Mouse (Mus musculus) embryonic fibroblast, embryonic 13.5 days (primary cell): ENCODE data around the gene Trip10. TPM values are rescaled to one million over a fixed set of nuclear protein-coding genes. Genes with fewer than 3 reads are reported as not detected.

Source experiments
- H3K27ac ChIP-seq: 2 replicates; pipeline ENCODE4 v1.5.1; 2012; ENCODE audit warnings: low read length, control low read depth, inconsistent platforms; ENCODE audit not compliant: insufficient read depth
- H3K4me1 ChIP-seq: 2 replicates; pipeline ENCODE4 v1.6.1; 2011; ENCODE audit warnings: low read length; ENCODE audit not compliant: control insufficient read depth, insufficient read depth
- H3K4me3 ChIP-seq: 2 replicates; pipeline ENCODE4 v1.5.1; 2011; ENCODE audit warnings: mild to moderate bottlenecking, control low read depth, low read length; ENCODE audit not compliant: insufficient read depth
- CTCF ChIP-seq: IDR thresholded peaks from 2 replicates; pipeline ENCODE4 v1.5.1; 2011; ENCODE audit warnings: mild to moderate bottlenecking, control low read depth, low read length, moderate library complexity, borderline replicate concordance; ENCODE audit not compliant: insufficient read depth
- POLR2A ChIP-seq: IDR thresholded peaks from 2 replicates; pipeline ENCODE4 v1.6.1; 2011; ENCODE audit warnings: low read depth, mild to moderate bottlenecking, control low read depth, low read length, moderate library complexity
- polyA plus RNA-seq: library from polyadenylated mRNA; stranded (reverse); fragments of >200 nt; gene quantifications from 2 replicates; pipeline ENCODE4 v1.2.4, GENCODE M21; 2011; ENCODE audit warnings: low read depth; ENCODE audit not compliant: missing spikeins, insufficient read length

The Trip10 gene
- polyA plus RNA-seq, 1 experiment: 61.3 TPM

GRCm38 (mm10) chr17:57233038-57233437 lies 16.2 kb upstream of the Trip10 start:
- no peaks in the 10 kb centered on the region for H3K4me1 ChIP-seq

GRCm38 (mm10) chr17:57234254-57234928 lies 14.9 kb upstream of the Trip10 start:
- H3K4me3 ChIP-seq: no peak overlapping the region
- no peaks in the 10 kb centered on the region for H3K4me1 ChIP-seq
- TF ChIP-seq POLR2A (no peak), CTCF (no peak)
- no peak overlapping the region for H3K27ac ChIP-seq

More at GRCm38 (mm10) chr17:57233038-57233437, 16.2 kb upstream of the Trip10 start:
- TF ChIP-seq POLR2A (no peak), CTCF (no peak)
- no peak overlapping the region for H3K27ac ChIP-seq
- no peak overlapping the region for H3K4me3 ChIP-seq

- Histone ChIP-seq H3K4me1 (no peaks in the 10 kb centered on the region), H3K4me3 (no peak overlapping the region), H3K27ac (no peak overlapping the region)
- TF ChIP-seq POLR2A: no peak
- TF ChIP-seq CTCF: no peak
These were observed 13.5 kb upstream of the Trip10 start for GRCm38 (mm10) chr17:57235803-57236202.

- Histone ChIP-seq H3K27ac (no peak overlapping the region), H3K4me1 (no peaks in the 10 kb centered on the region), H3K4me3 (no peak overlapping the region)
- no peak for TF ChIP-seq POLR2A
- TF ChIP-seq CTCF: no peak
These were observed 12.1 kb upstream of the Trip10 start for GRCm38 (mm10) chr17:57237181-57237580.

- H3K4me1 ChIP-seq: 0 out of 2 replicates have a peak, but pooled peaks cover 2% of the 10 kb centered on the region
These were observed 5.4 kb upstream of the Trip10 start for GRCm38 (mm10) chr17:57243650-57244370.

GRCm38 (mm10) chr17:57245311-57245929 lies 3.8 kb upstream of the Trip10 start:
- no peak overlapping the region for H3K27ac ChIP-seq
- H3K4me1 ChIP-seq: 0 out of 2 replicates have a peak, but pooled peaks cover 4% of the 10 kb centered on the region
- TF ChIP-seq POLR2A (no peak), CTCF (no peak)
- H3K4me3 ChIP-seq: no peak overlapping the region

More at GRCm38 (mm10) chr17:57243650-57244370, 5.4 kb upstream of the Trip10 start:
- Histone ChIP-seq H3K4me3 (no peak overlapping the region), H3K27ac (no peak overlapping the region)
- TF ChIP-seq CTCF: no peak
- no peak for TF ChIP-seq POLR2A

- 0 out of 2 replicates have a peak, but pooled peaks cover 4% of the 10 kb centered on the region for H3K4me1 ChIP-seq
- peak; percentile 21; the same call in 1 of the 2 replicates for TF ChIP-seq CTCF
- no peak for TF ChIP-seq POLR2A
- H3K27ac ChIP-seq: peak overlapping the region; percentile 78
- peak overlapping the region; percentile 76 for H3K4me3 ChIP-seq
These were observed 2.4 kb upstream of the Trip10 start for GRCm38 (mm10) chr17:57246663-57247392.

GRCm38 (mm10) chr17:57247393-57248200 lies 1.7 kb upstream of the Trip10 start:
- Histone ChIP-seq H3K27ac (peak overlapping the region; percentile 78), H3K4me1 (peaks cover 5% of the 10 kb centered on the region; the same call in 1 of the 2 replicates), H3K4me3 (peak overlapping the region; percentile 76)
- TF ChIP-seq CTCF (no peak), POLR2A (peak; percentile 80)
